Mouse (Mus musculus) CH12F3 (cell line): ENCODE data around the gene Dgkg.

Experiments used
- in situ Hi-C: fragments of 300-500 bp; cut with MboI; formaldehyde crosslinking; loops from 2 replicates; pipeline ENCODE4 v1.14.3; 2020; ENCODE audit warnings: low sequenced_read_pairs

The Dgkg gene

DNA sequence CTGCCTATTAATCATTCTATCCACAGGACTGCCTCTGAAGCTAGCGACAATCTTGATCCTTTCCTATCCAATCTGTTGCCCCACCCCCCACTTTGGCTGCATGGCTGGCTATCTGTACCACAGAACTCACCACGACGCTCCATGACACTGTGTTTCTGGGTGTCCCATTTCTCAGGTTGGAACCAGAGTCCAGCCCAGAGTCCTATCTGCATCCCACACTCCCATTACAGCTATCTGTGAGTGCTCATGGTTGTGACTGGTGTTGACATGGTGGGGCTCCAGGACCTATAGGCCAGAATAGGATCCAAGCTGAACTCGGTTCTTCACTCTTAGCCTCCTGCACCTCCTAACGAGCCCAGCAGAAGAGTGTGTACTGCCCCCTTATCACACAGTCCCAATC lies 107.7 kb downstream of the Dgkg start:
- in situ Hi-C loops: no loop called here

DNA sequence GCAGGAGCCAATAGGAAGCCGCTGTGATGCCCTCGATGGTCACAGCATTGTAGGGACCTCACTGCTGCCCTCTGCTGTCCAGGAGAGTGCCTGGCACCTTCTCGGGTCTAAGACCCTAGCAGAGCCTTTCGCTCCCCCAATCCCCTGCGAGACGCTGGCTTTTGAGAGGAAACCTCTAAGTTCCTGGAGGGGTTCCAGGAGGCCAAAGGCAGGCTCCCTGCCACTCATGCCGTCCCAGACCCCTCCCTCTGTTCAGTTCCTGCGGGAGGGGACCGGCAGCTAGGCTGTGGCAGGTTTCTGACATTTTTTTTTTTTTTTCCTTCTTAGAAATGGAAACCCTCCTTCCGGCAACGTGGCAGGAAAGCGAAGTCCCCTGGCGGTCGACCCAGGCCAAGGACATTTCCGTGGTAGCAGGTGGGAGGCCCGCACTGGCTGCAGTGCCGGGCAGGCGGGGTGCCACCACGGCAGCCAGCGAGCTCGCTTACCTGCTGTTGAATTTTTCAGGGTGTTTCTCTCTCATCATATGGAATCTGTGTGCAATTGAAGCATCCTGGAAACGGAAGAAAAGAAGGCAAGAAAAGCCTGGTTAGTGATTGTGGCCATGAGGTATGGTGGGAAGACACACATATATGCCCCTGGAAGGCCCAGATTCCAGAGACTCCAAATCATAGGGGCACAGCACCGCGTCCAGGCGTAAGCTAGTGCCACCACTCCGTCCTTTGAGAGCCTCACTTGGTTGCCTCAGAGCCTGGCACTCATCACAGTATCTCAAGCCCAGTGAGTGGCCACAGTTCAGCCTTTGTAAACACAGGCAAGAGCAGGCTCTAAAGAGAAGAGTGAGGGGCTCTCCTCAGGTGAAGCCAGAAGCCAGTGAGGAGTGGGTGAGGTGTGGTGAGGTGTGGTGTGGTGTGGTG lies 108.6 kb downstream of the Dgkg start:
- in situ Hi-C loops: no loop called here

- in situ Hi-C loops: no loop called here
Measured at GRCm38 (mm10) chr16:22547741-22548140, 109.3 kb downstream of the Dgkg start.

DNA sequence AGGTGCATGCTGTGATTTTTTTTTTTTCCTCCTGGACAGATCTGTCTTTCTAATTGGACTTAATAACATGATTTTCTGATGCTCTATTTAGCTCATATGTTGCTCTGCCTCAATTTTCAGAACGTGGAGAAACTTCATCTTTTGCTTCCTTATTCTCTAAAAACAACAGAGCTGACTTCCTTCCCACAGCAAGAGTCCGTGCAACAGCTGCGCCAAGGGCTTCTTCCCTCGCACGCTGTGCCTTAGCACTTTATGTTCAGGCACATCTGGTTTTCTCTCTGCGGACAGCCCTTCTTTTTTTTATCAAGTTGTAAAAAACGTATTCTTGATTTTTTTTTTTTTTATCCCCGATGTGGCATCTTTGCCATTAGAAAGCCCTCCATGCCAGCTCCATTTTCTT lies 111.2 kb downstream of the Dgkg start:
- in situ Hi-C loops: no loop called here

DNA sequence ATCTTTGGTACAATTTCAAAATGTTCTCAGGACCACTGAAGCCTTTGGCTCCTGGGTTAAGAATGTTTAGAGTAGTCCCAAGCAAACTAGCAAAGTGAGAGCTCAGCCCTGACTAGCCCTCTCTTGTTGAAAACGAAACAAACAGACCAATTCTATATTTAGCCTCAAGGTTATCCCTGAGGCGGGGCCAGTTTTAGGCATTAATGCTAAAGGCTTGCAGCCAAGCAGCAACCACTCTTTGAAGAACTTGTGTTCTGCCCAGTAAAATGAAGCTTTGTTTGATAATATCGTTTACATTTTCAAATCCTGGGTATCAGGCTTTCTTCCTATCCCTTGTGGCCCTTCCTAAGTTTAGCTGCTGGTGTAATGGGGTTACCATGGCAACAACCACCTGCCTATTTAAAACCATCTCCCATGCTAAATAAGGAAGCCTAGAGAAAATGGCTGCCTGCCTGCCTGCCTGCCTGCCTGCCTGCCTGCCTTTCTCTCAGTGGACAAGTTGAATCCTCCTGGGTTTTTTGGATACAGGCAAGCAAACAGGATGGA lies 111.9 kb downstream of the Dgkg start:
- in situ Hi-C loops: no loop called here

DNA sequence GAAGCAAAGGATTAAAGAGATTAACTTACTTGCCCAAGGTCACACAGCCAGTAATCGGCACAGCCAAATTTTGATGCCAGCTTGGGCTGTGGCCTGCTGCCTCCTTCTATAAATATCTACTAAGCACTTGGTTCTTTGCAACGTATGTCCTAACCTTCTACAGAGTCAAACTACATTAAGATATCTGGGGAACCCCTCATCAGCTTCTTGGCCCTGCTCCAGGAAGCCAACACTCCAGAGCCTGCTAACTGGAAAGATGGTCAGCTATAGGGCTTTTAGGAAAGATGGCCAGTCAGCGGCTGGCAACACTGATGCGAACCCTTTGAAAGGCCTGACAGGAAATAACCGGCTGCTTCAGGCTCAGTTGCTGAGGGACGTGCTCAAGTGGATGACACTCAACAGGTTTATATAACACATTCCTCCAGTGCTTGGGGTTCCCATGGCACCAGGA lies 114.3 kb downstream of the Dgkg start:
- in situ Hi-C loops: no loop called here

- in situ Hi-C loops: no loop called here
Measured at GRCm38 (mm10) chr16:22539275-22539674, 117.7 kb downstream of the Dgkg start.

GRCm38 (mm10) chr16:22536581-22537160 lies 120.3 kb downstream of the Dgkg start:
- in situ Hi-C loops: no loop called here

GRCm38 (mm10) chr16:22533087-22533486 lies 123.9 kb downstream of the Dgkg start:
- in situ Hi-C loops: no loop called here

- in situ Hi-C loops: no loop called here
Measured at GRCm38 (mm10) chr16:22531834-22532233, 125.2 kb downstream of the Dgkg start.

- in situ Hi-C loops: no loop called here
Measured at GRCm38 (mm10) chr16:22531041-22531440, 126.0 kb downstream of the Dgkg start.

- in situ Hi-C loops: no loop called here
Measured at GRCm38 (mm10) chr16:22527499-22527939, 129.5 kb downstream of the Dgkg start.

- in situ Hi-C loops: no loop called here
Measured at GRCm38 (mm10) chr16:22526386-22526785, 130.6 kb downstream of the Dgkg start.

GRCm38 (mm10) chr16:22517431-22518384 lies 139.3 kb downstream of the Dgkg start:
- in situ Hi-C loops: no loop called here

- in situ Hi-C loops: no loop called here
Measured at GRCm38 (mm10) chr16:22515476-22515875, 141.5 kb downstream of the Dgkg start.

DNA sequence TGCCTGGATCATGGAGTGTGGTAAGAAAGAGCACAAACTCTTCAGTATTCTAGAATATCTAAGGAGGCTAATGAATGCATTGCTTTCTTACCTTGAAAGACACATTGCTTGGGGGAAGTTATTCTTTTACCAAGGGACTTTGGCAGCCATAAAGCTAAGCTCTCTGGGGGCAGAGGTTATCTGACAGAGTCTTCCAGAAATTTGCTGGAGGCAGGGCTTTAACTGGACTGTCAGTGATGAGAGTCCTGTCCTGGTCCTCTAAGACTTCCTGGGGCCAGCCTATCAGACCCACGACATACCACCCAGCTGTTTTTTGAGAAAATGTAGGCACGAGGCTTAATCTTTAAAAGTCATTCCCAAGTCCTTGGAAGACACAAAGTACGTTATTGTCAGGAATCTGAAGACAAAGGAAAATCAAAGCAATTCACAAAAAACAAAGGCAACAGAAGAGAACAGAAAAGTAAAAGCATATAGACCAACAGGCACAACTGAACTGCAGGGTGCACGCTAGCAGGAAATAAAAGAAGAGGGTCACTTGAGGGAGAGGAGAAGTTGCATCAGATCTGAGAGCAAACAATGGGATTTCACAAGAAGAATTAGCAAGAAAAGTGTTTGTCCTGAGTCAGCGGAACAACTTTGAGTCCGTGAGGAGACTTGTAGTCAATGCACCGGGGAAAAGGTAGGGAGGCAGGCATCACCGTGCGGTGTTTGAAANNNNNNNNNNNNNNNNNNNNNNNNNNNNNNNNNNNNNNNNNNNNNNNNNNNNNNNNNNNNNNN lies 146.0 kb downstream of the Dgkg start:
- in situ Hi-C loops: no loop called here

- in situ Hi-C loops: no loop called here
Measured at GRCm38 (mm10) chr16:22508936-22509563, 148.0 kb downstream of the Dgkg start.

DNA sequence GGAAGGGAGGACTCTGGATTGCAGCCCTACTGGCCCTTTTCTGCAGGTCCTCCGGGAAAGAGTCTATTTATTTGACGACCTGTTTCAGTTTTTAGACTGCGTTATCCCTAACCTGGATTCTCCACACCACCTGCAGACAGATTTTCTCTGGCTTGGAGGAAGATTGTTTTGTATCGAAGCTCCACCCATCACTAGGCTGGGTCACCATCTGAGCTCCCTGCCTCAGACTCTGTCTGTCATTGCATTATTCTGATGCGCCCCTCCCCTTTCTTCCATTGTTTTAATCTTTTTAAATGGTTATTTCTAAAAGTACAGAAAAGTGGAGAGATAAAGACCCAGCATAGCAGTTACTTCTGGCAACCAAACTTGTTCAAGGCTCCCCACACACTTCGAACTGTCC lies 151.4 kb downstream of the Dgkg start:
- in situ Hi-C loops: no loop called here

GRCm38 (mm10) chr16:22504851-22505250 lies 152.2 kb downstream of the Dgkg start:
- in situ Hi-C loops: no loop called here

DNA sequence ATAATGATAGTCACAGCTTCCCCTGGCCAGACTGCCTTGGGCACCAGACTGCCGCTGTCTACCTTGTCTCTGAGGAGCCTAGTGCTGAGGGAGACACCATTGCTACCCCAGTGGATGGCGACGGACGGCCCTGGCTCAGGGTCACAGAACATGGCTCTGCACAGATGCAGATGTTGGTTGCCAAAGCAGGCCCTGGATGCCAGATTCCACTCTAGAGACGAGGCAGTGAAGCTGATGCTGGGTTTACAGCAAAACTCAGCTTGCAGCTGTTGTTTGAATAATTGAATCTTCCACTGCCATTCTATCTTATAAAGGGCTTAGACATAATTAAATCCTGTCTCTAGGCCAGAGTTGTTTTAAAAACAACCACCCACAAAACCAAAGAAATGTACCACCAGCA lies 153.0 kb downstream of the Dgkg start:
- in situ Hi-C loops: no loop called here
